Mouse (Mus musculus): Measurements from ENCODE around the gene Krtdap.

The Krtdap gene

DNA sequence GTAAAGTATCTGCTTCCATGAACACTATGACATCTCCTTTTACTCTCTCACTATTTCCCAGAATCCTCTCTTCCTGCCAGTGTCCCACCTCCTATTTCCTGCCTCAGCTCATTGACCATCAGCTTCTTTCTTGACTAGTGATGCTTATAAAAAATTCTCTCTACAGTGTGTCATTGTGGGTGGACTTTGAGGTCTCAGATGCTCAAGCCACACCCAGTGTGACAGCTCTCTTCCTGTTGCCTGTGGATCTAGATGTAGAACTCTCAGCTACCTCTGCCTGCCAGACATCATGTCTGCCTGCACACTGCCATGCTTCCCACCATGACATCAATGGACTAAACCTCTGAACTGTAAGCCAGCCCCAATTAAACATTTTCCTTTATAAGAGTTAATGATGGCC, 49.6 kb downstream of the Krtdap start:
- DNase-seq (ENCODE audit: low spot score in 2 of 2) = no peak

DNA sequence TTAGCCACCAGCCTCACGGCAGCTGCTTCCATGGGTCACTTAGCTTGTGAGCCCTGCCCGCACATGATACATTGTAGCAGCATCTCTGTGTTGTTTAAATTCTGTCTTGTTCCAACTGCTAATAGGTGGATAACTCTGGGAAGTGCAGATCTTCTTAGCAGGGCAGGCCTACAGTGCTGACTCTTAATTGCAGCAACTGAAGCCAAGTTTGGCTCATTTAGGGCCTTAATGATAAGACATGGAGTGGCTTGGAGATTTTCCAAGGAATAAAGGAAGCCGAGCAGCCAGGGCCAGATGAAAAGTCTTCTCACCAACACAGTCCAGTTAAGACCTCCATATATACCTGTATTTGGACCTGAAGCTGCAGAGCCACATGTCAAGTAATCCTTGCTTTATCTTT, 52.6 kb downstream of the Krtdap start:
- DNase-seq (ENCODE audit: low spot score in 2 of 2) = no peak

Measured in urinary bladder, adult 18-20 months (tissue).